Mouse (Mus musculus): Measurements from ENCODE around the gene Rapgef3. TPM values are rescaled to one million over a fixed set of nuclear protein-coding genes. Genes with fewer than 3 reads are reported as not detected.
A peak's percentile ranks its signal among the peaks of the same experiment; 100 is the strongest.

The Rapgef3 gene
- total and polyA plus RNA-seq, 3 experiments = 6.6 to 7.4 TPM; not detected in 1

DNA sequence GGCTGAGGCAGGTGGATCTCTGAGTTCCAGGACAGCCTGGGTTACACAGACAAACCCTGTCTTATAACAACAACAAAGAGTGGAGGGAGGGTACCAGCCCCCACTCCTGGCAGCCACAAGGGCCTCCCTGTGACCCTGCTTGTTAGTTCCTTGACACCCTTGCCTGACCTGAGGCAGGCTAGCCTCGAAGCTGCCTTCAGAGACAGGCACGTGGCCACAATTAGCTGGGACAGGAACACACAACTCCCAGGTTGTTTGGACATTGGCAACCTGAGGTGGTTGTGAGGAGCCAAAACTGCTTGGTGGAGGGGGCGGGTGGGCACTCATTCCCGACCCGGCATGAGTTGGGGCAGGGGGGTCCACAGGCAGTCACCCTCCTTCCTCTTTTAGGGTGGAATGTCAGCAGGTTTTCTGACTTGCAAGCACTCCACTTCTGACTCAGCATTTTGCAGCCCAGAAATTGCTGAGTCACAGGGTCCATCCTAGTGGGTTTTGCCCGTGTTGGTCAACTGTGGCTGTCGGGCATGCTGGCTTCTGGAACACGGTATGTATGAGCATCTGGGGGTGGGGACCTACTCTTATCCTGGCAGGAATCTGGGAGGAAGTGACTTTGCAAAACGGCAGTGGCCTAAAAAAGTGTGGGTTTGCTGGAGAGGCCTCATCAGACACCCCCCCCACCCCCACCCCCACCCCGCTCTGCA, 18.8 kb upstream of the Rapgef3 start (continued):
- TF ChIP-seq EP300 (IDR thresholded peaks at IDR 0.05; ENCODE audit: low read depth in 1 of 2, low read length in 2 of 2) (no peak), TBP (IDR thresholded peaks at IDR 0.05; ENCODE audit: low read depth, low read length) (peak; percentile 88), MAFK (IDR thresholded peaks at IDR 0.05; ENCODE audit: borderline replicate concordance, low read depth, low read length) (no peak), MYB (IDR thresholded peaks at IDR 0.05; ENCODE audit: low read depth, low read length) (no peak), MAX (IDR thresholded peaks at IDR 0.05; ENCODE audit: low read length) (no peak), ZC3H11A (IDR thresholded peaks at IDR 0.05; ENCODE audit: low read depth, low read length) (no peak), USF2 (IDR thresholded peaks at IDR 0.05; ENCODE audit: borderline replicate concordance in 1 of 2, insufficient read depth in 1 of 2, low read depth in 1 of 2, low read length in 2 of 2) (no peak), RAD21 (IDR thresholded peaks at IDR 0.05; ENCODE audit: low read depth, low read length) (no peak), POLR2A (IDR thresholded peaks at IDR 0.05; ENCODE audit: control insufficient read depth in 1 of 2, insufficient read depth in 1 of 2, low read depth in 1 of 2, low read length in 2 of 2, poor library complexity in 1 of 2) (peak in 1 of 2 experiments; percentile 80; a peak in 2 of 4 replicates), USF1 (IDR thresholded peaks at IDR 0.05; ENCODE audit: low read depth, low read length) (no peak), POLR2AphosphoS5 (IDR thresholded peaks at IDR 0.05; ENCODE audit: borderline replicate concordance, low read depth, low read length) (no peak), ZKSCAN1 (IDR thresholded peaks at IDR 0.05; ENCODE audit: low read depth, low read length) (no peak), E2F4 (IDR thresholded peaks at IDR 0.05; ENCODE audit: borderline replicate concordance, low read depth, low read length) (no peak)

GRCm38 (mm10) chr15:97785731-97786411, 18.1 kb upstream of the Rapgef3 start:
- DNase-seq (ENCODE audit: low read depth, low spot score) = peak; percentile 93
- Histone ChIP-seq H3K9me3 (replicated peaks; ENCODE audit: insufficient read depth, low read length) (no peaks in the 10 kb centered on the region), H3K27ac (ENCODE audit: control insufficient read depth, low read depth, low read length) (peak overlapping the region; percentile 94), H3K79me2 (ENCODE audit: control insufficient read depth, insufficient read depth, low read length, poor library complexity) (peaks cover 29% of the 10 kb centered on the region), H3K9ac (ENCODE audit: control insufficient read depth, low read depth, low read length, poor library complexity, severe bottlenecking) (peak overlapping the region; percentile 96), H3K27me3 (ENCODE audit: control insufficient read depth in 1 of 2, insufficient read depth in 2 of 2, low read length in 2 of 2) (no peaks in the 10 kb centered on the region), H3K36me3 (ENCODE audit: control insufficient read depth in 1 of 2, insufficient read depth in 2 of 2, low read length in 2 of 2) (peaks cover 0 to 51% of the 10 kb centered on the region in 2 experiments; a peak in 3 of 4 replicates), H3K4me1 (ENCODE audit: control insufficient read depth in 1 of 2, insufficient read depth in 2 of 2, low read length in 2 of 2) (peaks cover 12 to 53% of the 10 kb centered on the region in 2 experiments), H3K4me3 (ENCODE audit: control insufficient read depth in 1 of 2, insufficient read depth in 1 of 2, low read depth in 2 of 2, low read length in 2 of 2) (peak overlapping the region; percentile 90 to 91)
- TF ChIP-seq MAZ (IDR thresholded peaks at IDR 0.05; ENCODE audit: low read depth, low read length) (no peak), MAX (IDR thresholded peaks at IDR 0.05; ENCODE audit: low read length) (no peak), GATA1 (IDR thresholded peaks at IDR 0.05; ENCODE audit: low read depth, low read length) (peak; percentile 64; the same call in 1 of the 2 replicates), CTCF (IDR thresholded peaks at IDR 0.05 in 2 of 3, conservative IDR thresholded peaks at IDR 0.05 in 1 of 3; ENCODE audit: control insufficient read depth in 1 of 3, insufficient read depth in 1 of 3, low read depth in 2 of 3, low read length in 3 of 3, poor library complexity in 1 of 3, severe bottlenecking in 1 of 3) (peak in 1 of 3 experiments; percentile 14; a peak in 1 of 6 replicates), NRF1 (IDR thresholded peaks at IDR 0.05; ENCODE audit: insufficient read depth, low read depth, low read length, poor library complexity, severe bottlenecking) (no peak), POLR2AphosphoS5 (IDR thresholded peaks at IDR 0.05; ENCODE audit: borderline replicate concordance, low read depth, low read length) (no peak; the same call in 1 of the 2 replicates), ZKSCAN1 (IDR thresholded peaks at IDR 0.05; ENCODE audit: low read depth, low read length) (no peak), RAD21 (IDR thresholded peaks at IDR 0.05; ENCODE audit: low read depth, low read length) (no peak), CHD1 (IDR thresholded peaks at IDR 0.05; ENCODE audit: low read depth, low read length) (no peak), ZNF384 (IDR thresholded peaks at IDR 0.05; ENCODE audit: low read depth, low read length) (no peak), E2F4 (IDR thresholded peaks at IDR 0.05; ENCODE audit: borderline replicate concordance, low read depth, low read length) (no peak), TBP (IDR thresholded peaks at IDR 0.05; ENCODE audit: low read depth, low read length) (peak; percentile 22; the same call in 1 of the 2 replicates), MYB (IDR thresholded peaks at IDR 0.05; ENCODE audit: low read depth, low read length) (no peak), POLR2A (IDR thresholded peaks at IDR 0.05; ENCODE audit: control insufficient read depth in 1 of 2, insufficient read depth in 1 of 2, low read depth in 1 of 2, low read length in 2 of 2, poor library complexity in 1 of 2) (peak; percentile 34 to 60; a peak in 3 of 4 replicates), TAL1 (IDR thresholded peaks at IDR 0.05; ENCODE audit: low read length) (peak; percentile 75), NELFE (IDR thresholded peaks at IDR 0.05; ENCODE audit: low read depth, low read length) (no peak), MEF2A (IDR thresholded peaks at IDR 0.05; ENCODE audit: extremely low read depth, insufficient replicate concordance, low read depth, low read length, poor library complexity, severe bottlenecking) (no peak)

Measured in MEL (cell line).